Mouse (Mus musculus) heart, postnatal 0 days (tissue): ENCODE data around the gene Tmco4. TPM values are rescaled to one million over a fixed set of nuclear protein-coding genes. Genes with fewer than 3 reads are reported as not detected.

Experiments used
- ATAC-seq: fragments of 200-750 bp; cut with Nextera tagmentation; 2 replicates; pipeline ENCODE4 v1.8.0; 2017; ENCODE audit warnings: low read depth, moderate number of reproducible peaks, moderate library complexity; ENCODE audit not compliant: insufficient read depth
- DNase-seq: peaks from one replicate; pipeline ENCODE4 v3.0.0-alpha.2; 2016; ENCODE audit warnings: low spot score
- H3K27ac ChIP-seq: fragments of 300-500 bp; sonication (generic); 2 replicates; pipeline ENCODE4 v1.5.1; 2014; ENCODE audit warnings: low read depth, mild to moderate bottlenecking
- H3K27me3 ChIP-seq: fragments of 300-500 bp; sonication (generic); 2 replicates; pipeline ENCODE4 v1.6.1; 2014; ENCODE audit warnings: low read length, mixed read lengths; ENCODE audit not compliant: control insufficient read depth, insufficient read depth
- H3K36me3 ChIP-seq: fragments of 300-500 bp; sonication (generic); replicated peaks from 2 replicates; pipeline ENCODE4 v1.6.1; 2014; ENCODE audit warnings: low read length, mixed read lengths; ENCODE audit not compliant: control insufficient read depth, insufficient read depth
- H3K4me1 ChIP-seq: fragments of 300-500 bp; sonication (generic); 2 replicates; pipeline ENCODE4 v1.6.1; 2014; ENCODE audit warnings: antibody characterized with exemption; ENCODE audit not compliant: control insufficient read depth, insufficient read depth
- H3K4me2 ChIP-seq: fragments of 300-500 bp; sonication (generic); 2 replicates; pipeline ENCODE4 v1.6.1; 2014; ENCODE audit warnings: low read depth, mild to moderate bottlenecking, low read length, moderate library complexity
- H3K4me3 ChIP-seq: fragments of 300-500 bp; sonication (generic); 2 replicates; pipeline ENCODE4 v1.5.1; 2014; ENCODE audit warnings: low read depth, low read length
- H3K9ac ChIP-seq: fragments of 300-500 bp; sonication (generic); replicated peaks from 2 replicates; pipeline ENCODE4 v1.6.1; 2014; ENCODE audit warnings: low read depth, low read length, mixed read lengths
- H3K9me3 ChIP-seq: fragments of 300-500 bp; sonication (generic); replicated peaks from 2 replicates; pipeline ENCODE4 v1.6.1; 2016; ENCODE audit warnings: low read length; ENCODE audit not compliant: control insufficient read depth
- CTCF ChIP-seq: IDR thresholded peaks from 2 replicates; pipeline ENCODE4 v1.5.1; 2016; ENCODE audit warnings: antibody characterized with exemption, control low read depth, low read depth
- EP300 ChIP-seq: IDR thresholded peaks from 2 replicates; pipeline ENCODE4 v1.6.1; 2016; ENCODE audit warnings: antibody characterized with exemption, low read depth
- WGBS: fragments of 180-500 bp; shearing (Covaris S2); extraction: QIAGEN DNeasy Blood & Tissue Kit; methylation state at CpG from one replicate; pipeline ENCODE4 v1.1.7; 2014; 5-methylcytosine and 5-hydroxymethylcytosine counted together
- polyA plus RNA-seq: library from polyadenylated mRNA; unstranded; fragments of >200 nt; fragmentation: Nextera tagmentation; extraction: Ambion mirVana; gene quantifications from 2 replicates; pipeline ENCODE4 v1.2.1, GENCODE M21; 2015
- total RNA-seq: library from RNA; depleted of rRNA; stranded (reverse); fragments of >200 nt; gene quantifications from 2 replicates; pipeline ENCODE4 v1.2.3, GENCODE M21; 2014; ENCODE audit warnings: low replicate concordance

Gene Tmco4
- total and polyA plus RNA-seq, 2 experiments from 2014 or later: 7.7 to 16.9 TPM

- DNase-seq (peak; percentile 55), ATAC-seq (peak; percentile 74; the same call in 1 of the 2 replicates)
- Histone ChIP-seq H3K4me2 (no peak overlapping the region), H3K27me3 (no peaks in the 10 kb centered on the region), H3K9ac (no peak overlapping the region), H3K9me3 (no peaks in the 10 kb centered on the region), H3K4me3 (no peak overlapping the region), H3K4me1 (no peaks in the 10 kb centered on the region), H3K27ac (no peak overlapping the region), H3K36me3 (peaks cover 7% of the 10 kb centered on the region; the same call in 1 of the 2 replicates)
- TF ChIP-seq CTCF: peak; percentile 60
- no peak for TF ChIP-seq EP300
- 20% methylated on average over 6 of the region's 6 CpGs for WGBS
Observed at GRCm38 (mm10) chr4:139001433-139001832, 28.7 kb downstream of the Tmco4 start.

GRCm38 (mm10) chr4:139004067-139004466 lies 31.4 kb downstream of the Tmco4 start:
- H3K36me3 ChIP-seq: no peaks in the 10 kb centered on the region
- DNase-seq (no peak), ATAC-seq (no peak)
- H3K9me3 ChIP-seq: no peaks in the 10 kb centered on the region
- H3K27me3 ChIP-seq: no peaks in the 10 kb centered on the region
- H3K9ac ChIP-seq: no peak overlapping the region
- H3K27ac ChIP-seq: no peak overlapping the region
- no peaks in the 10 kb centered on the region for H3K4me1 ChIP-seq
- H3K4me2 ChIP-seq: no peak overlapping the region
- TF ChIP-seq CTCF (no peak), EP300 (no peak)
- H3K4me3 ChIP-seq: no peak overlapping the region
- 82% methylated on average over 8 of the region's 8 CpGs for WGBS

GRCm38 (mm10) chr4:139005214-139005613 lies 32.5 kb downstream of the Tmco4 start:
- no peak overlapping the region for H3K4me3 ChIP-seq
- DNase-seq (no peak), ATAC-seq (no peak)
- H3K27ac ChIP-seq: no peak overlapping the region
- no peaks in the 10 kb centered on the region for H3K9me3 ChIP-seq
- no peaks in the 10 kb centered on the region for H3K27me3 ChIP-seq
- no peak overlapping the region for H3K9ac ChIP-seq
- TF ChIP-seq EP300 (no peak), CTCF (no peak)
- no peaks in the 10 kb centered on the region for H3K4me1 ChIP-seq
- no peaks in the 10 kb centered on the region for H3K36me3 ChIP-seq
- WGBS: 52% methylated on average over 6 of the region's 6 CpGs
- H3K4me2 ChIP-seq: no peak overlapping the region

GRCm38 (mm10) chr4:139007353-139007752 lies 34.7 kb downstream of the Tmco4 start:
- Histone ChIP-seq H3K9ac (no peak overlapping the region), H3K9me3 (no peaks in the 10 kb centered on the region), H3K27ac (no peak overlapping the region), H3K4me1 (no peaks in the 10 kb centered on the region), H3K27me3 (no peaks in the 10 kb centered on the region), H3K36me3 (no peaks in the 10 kb centered on the region), H3K4me3 (no peak overlapping the region), H3K4me2 (no peak overlapping the region)
- 85% methylated on average over 3 of the region's 3 CpGs for WGBS
- no peak for DNase-seq
- TF ChIP-seq EP300 (no peak), CTCF (no peak)
- no peak for ATAC-seq

GRCm38 (mm10) chr4:139007981-139008536 lies 35.4 kb downstream of the Tmco4 start:
- H3K4me1 ChIP-seq: no peaks in the 10 kb centered on the region
- H3K9me3 ChIP-seq: no peaks in the 10 kb centered on the region
- no peak overlapping the region for H3K4me2 ChIP-seq
- TF ChIP-seq CTCF: no peak
- no peaks in the 10 kb centered on the region for H3K27me3 ChIP-seq
- H3K27ac ChIP-seq: no peak overlapping the region
- WGBS: 65% methylated on average over 6 of the region's 6 CpGs
- no peaks in the 10 kb centered on the region for H3K36me3 ChIP-seq
- H3K9ac ChIP-seq: no peak overlapping the region
- no peak for ATAC-seq
- H3K4me3 ChIP-seq: no peak overlapping the region
- no peak for DNase-seq

- DNase-seq (no peak), ATAC-seq (no peak)
- Histone ChIP-seq H3K9me3 (peaks cover 6% of the 10 kb centered on the region; the same call in 1 of the 2 replicates), H3K9ac (no peak overlapping the region), H3K4me1 (no peaks in the 10 kb centered on the region), H3K4me2 (no peak overlapping the region), H3K27me3 (no peaks in the 10 kb centered on the region), H3K27ac (no peak overlapping the region), H3K36me3 (no peaks in the 10 kb centered on the region), H3K4me3 (no peak overlapping the region)
- TF ChIP-seq CTCF: no peak
- no peak for TF ChIP-seq EP300
- 93% methylated on average over 13 of the region's 13 CpGs for WGBS
Observed at GRCm38 (mm10) chr4:139011201-139011702, 38.6 kb downstream of the Tmco4 start.
